Mouse (Mus musculus) brain, embryonic 14.5 days (tissue): ENCODE measurements around the gene Fbxl17. TPM values are rescaled to one million over a fixed set of nuclear protein-coding genes. Genes with fewer than 3 reads are reported as not detected.
A peak's percentile ranks its signal among the peaks of the same experiment; 100 is the strongest.

Experiments used
- DNase-seq: peaks from one replicate; pipeline ENCODE4 v3.0.0-alpha.2; 2011; ENCODE audit warnings: low read depth
- CTCF ChIP-seq: fragments of 200-500 bp; IDR thresholded peaks from 2 replicates; pipeline ENCODE4 v1.5.1; 2012; ENCODE audit warnings: inconsistent platforms, mild to moderate bottlenecking, moderate library complexity, borderline replicate concordance; ENCODE audit not compliant: insufficient read depth, insufficient read length; ENCODE audit errors: extremely low read depth
- POLR2A ChIP-seq: fragments of 200-500 bp; IDR thresholded peaks from 2 replicates; pipeline ENCODE4 v1.6.1; 2012; ENCODE audit warnings: mild to moderate bottlenecking, inconsistent platforms, borderline replicate concordance; ENCODE audit not compliant: poor library complexity, insufficient read depth, insufficient read length, severe bottlenecking; ENCODE audit errors: extremely low read depth
- polyA plus RNA-seq: library from polyadenylated mRNA; depleted of rRNA; stranded (reverse); fragments of >200 nt; gene quantifications from 2 replicates; pipeline ENCODE4 v1.2.3, GENCODE M21; 2012

Gene Fbxl17
- polyA plus RNA-seq, 1 experiment = 30.9 TPM

- no peak for TF ChIP-seq POLR2A
- no peak for TF ChIP-seq CTCF
- no peak for DNase-seq
These were observed 1.6 kb downstream of the Fbxl17 start for GRCm38 (mm10) chr17:63498182-63498716.

GRCm38 (mm10) chr17:63497206-63497731, 2.5 kb downstream of the Fbxl17 start:
- DNase-seq = no peak
- TF ChIP-seq POLR2A (no peak), CTCF (no peak)

GRCm38 (mm10) chr17:63496153-63496552, 3.7 kb downstream of the Fbxl17 start:
- no peak for DNase-seq
- no peak for TF ChIP-seq POLR2A
- TF ChIP-seq CTCF = no peak

- no peak for TF ChIP-seq POLR2A
- TF ChIP-seq CTCF = no peak
- DNase-seq = peak; percentile 37
These were observed 5.8 kb downstream of the Fbxl17 start for GRCm38 (mm10) chr17:63493876-63494580.

GRCm38 (mm10) chr17:63493274-63493673, 6.5 kb downstream of the Fbxl17 start:
- no peak for TF ChIP-seq POLR2A
- peak; percentile 53; the same call in 1 of the 2 replicates for TF ChIP-seq CTCF
- peak; percentile 45 for DNase-seq

GRCm38 (mm10) chr17:63492665-63493273, 7.0 kb downstream of the Fbxl17 start:
- DNase-seq = no peak
- no peak for TF ChIP-seq CTCF
- no peak for TF ChIP-seq POLR2A

GRCm38 (mm10) chr17:63489525-63489924, 10.3 kb downstream of the Fbxl17 start:
- TF ChIP-seq CTCF = no peak
- TF ChIP-seq POLR2A = no peak
- DNase-seq = no peak

GRCm38 (mm10) chr17:63467866-63468265, 32.0 kb downstream of the Fbxl17 start:
- peak; percentile 91 for DNase-seq
- peak; percentile 90 for TF ChIP-seq CTCF
- no peak for TF ChIP-seq POLR2A

- TF ChIP-seq POLR2A (no peak), CTCF (no peak)
- peak; percentile 90 for DNase-seq
These were observed 34.6 kb downstream of the Fbxl17 start for GRCm38 (mm10) chr17:63465239-63465638.

- DNase-seq = no peak
- TF ChIP-seq CTCF (no peak), POLR2A (no peak)
These were observed 37.3 kb downstream of the Fbxl17 start for GRCm38 (mm10) chr17:63462512-63462911.

GRCm38 (mm10) chr17:63459712-63460495, 39.9 kb downstream of the Fbxl17 start:
- peak; percentile 81 for DNase-seq
- TF ChIP-seq CTCF = no peak
- TF ChIP-seq POLR2A = no peak

GRCm38 (mm10) chr17:63458052-63458451, 41.8 kb downstream of the Fbxl17 start:
- TF ChIP-seq CTCF (no peak), POLR2A (no peak)
- peak; percentile 59 for DNase-seq

GRCm38 (mm10) chr17:63451311-63452006, 48.4 kb downstream of the Fbxl17 start:
- DNase-seq = peak; percentile 78
- TF ChIP-seq CTCF (no peak), POLR2A (no peak)

- no peak for TF ChIP-seq POLR2A
- no peak for DNase-seq
These were observed 52.1 kb downstream of the Fbxl17 start for GRCm38 (mm10) chr17:63447691-63448090.
